Mouse (Mus musculus): Measurements from ENCODE around the gene Cnot6l.

DNA sequence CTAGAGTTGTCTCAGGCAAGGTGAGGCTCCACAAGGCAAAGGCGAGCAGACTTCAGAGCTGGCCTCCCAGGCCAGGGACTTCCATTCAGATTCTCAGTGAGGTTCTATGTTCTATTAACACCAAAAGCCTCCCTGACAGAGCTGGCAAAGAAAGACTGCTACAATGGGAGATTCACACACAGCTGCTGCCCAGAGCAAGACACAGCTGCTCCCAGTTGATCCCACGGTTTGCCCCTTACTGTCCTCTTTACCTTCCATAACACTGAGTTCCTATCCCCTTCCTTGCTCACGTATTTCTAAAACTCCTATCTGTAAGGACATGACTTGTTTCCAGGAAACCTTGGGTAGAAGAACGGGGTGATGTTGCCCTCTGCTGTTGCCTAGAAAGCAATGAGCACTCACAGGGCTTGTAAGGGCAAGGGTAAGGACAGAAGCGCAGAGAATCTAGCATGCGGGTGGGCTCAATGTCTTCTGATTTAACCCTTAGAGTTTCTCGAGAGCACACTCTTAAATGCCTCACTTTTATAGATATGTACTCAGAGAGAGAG, 127.8 kb downstream of the Cnot6l start:
- TF ChIP-seq CTCF (IDR thresholded peaks at IDR 0.05; ENCODE audit: low read depth, low read length) (no peak), POLR2A (IDR thresholded peaks at IDR 0.05; ENCODE audit: borderline replicate concordance, low read depth, low read length) (no peak)
